Mouse (Mus musculus): Measurements from ENCODE around the gene Lrp1. TPM values are rescaled to one million over a fixed set of nuclear protein-coding genes. Genes with fewer than 3 reads are reported as not detected.

The Lrp1 gene
- polyA plus RNA-seq, 1 experiment from 2014 or later = 42.6 TPM

GRCm38 (mm10) chr10:127561145-127561544 lies 59.8 kb downstream of the Lrp1 start:
- DNase-seq (ENCODE audit: low spot score) = peak; percentile 45
- peaks cover 25% of the 10 kb centered on the region for H3K36me3 ChIP-seq (ENCODE audit: insufficient read depth, low read length)
- peak; percentile 66 for TF ChIP-seq CTCF (IDR thresholded peaks at IDR 0.05; ENCODE audit: low read depth)
- no peaks in the 10 kb centered on the region for H3K27me3 ChIP-seq (ENCODE audit: insufficient read depth, low read length)
- H3K9ac ChIP-seq (ENCODE audit: low read depth, low read length) = no peak overlapping the region
- no peak overlapping the region for H3K4me2 ChIP-seq (ENCODE audit: low read length)
- H3K4me3 ChIP-seq (replicated peaks; ENCODE audit: low read depth, low read length) = no peak overlapping the region
- no peaks in the 10 kb centered on the region for H3K9me3 ChIP-seq (replicated peaks; ENCODE audit: low read length)
- no peak overlapping the region for H3K27ac ChIP-seq
- H3K4me1 ChIP-seq (replicated peaks; ENCODE audit: insufficient read depth, low read length) = peaks cover 11% of the 10 kb centered on the region; the same call in 1 of the 2 replicates
- no peak for ATAC-seq (replicated peaks; ENCODE audit: low FRiP score, low read depth)

- Histone ChIP-seq H3K4me2 (ENCODE audit: low read length) (no peak overlapping the region), H3K36me3 (ENCODE audit: insufficient read depth, low read length) (peaks cover 40% of the 10 kb centered on the region), H3K27ac (no peak overlapping the region), H3K9me3 (replicated peaks; ENCODE audit: low read length) (no peaks in the 10 kb centered on the region), H3K9ac (ENCODE audit: low read depth, low read length) (no peak overlapping the region), H3K4me1 (replicated peaks; ENCODE audit: insufficient read depth, low read length) (0 out of 2 replicates have a peak, but pooled peaks cover under 1% of the 10 kb centered on the region), H3K27me3 (ENCODE audit: insufficient read depth, low read length) (no peaks in the 10 kb centered on the region), H3K4me3 (replicated peaks; ENCODE audit: low read depth, low read length) (no peak overlapping the region)
- DNase-seq (ENCODE audit: low spot score) = no peak
- 93% methylated on average over 13 of the region's 13 CpGs for WGBS
- peak; percentile 52 for TF ChIP-seq CTCF (IDR thresholded peaks at IDR 0.05; ENCODE audit: low read depth)
- no peak for ATAC-seq (replicated peaks; ENCODE audit: low FRiP score, low read depth)
Observed at GRCm38 (mm10) chr10:127557397-127557796, 63.6 kb downstream of the Lrp1 start.

GRCm38 (mm10) chr10:127555703-127556102 lies 65.2 kb downstream of the Lrp1 start:
- Histone ChIP-seq H3K4me2 (ENCODE audit: low read length) (no peak overlapping the region), H3K4me3 (replicated peaks; ENCODE audit: low read depth, low read length) (no peak overlapping the region), H3K9me3 (replicated peaks; ENCODE audit: low read length) (no peaks in the 10 kb centered on the region), H3K9ac (ENCODE audit: low read depth, low read length) (no peak overlapping the region), H3K4me1 (replicated peaks; ENCODE audit: insufficient read depth, low read length) (no peaks in the 10 kb centered on the region), H3K36me3 (ENCODE audit: insufficient read depth, low read length) (peaks cover 52% of the 10 kb centered on the region), H3K27ac (no peak overlapping the region), H3K27me3 (ENCODE audit: insufficient read depth, low read length) (no peaks in the 10 kb centered on the region)
- TF ChIP-seq CTCF (IDR thresholded peaks at IDR 0.05; ENCODE audit: low read depth) = peak; percentile 74
- DNase-seq (ENCODE audit: low spot score) (peak; percentile 53), ATAC-seq (replicated peaks; ENCODE audit: low FRiP score, low read depth) (0 out of 2 replicates have a peak, but pooled peaks have one; percentile 8)
- WGBS = 75% methylated on average over 18 of the region's 18 CpGs

- WGBS = 82% methylated on average over 17 of the region's 17 CpGs
Observed at GRCm38 (mm10) chr10:127549892-127550291, 71.1 kb downstream of the Lrp1 start.

GRCm38 (mm10) chr10:127548236-127548635 lies 72.7 kb downstream of the Lrp1 start:
- H3K36me3 ChIP-seq (ENCODE audit: insufficient read depth, low read length) = peaks cover 38% of the 10 kb centered on the region; the same call in 1 of the 2 replicates
- no peak overlapping the region for H3K9ac ChIP-seq (ENCODE audit: low read depth, low read length)
- no peaks in the 10 kb centered on the region for H3K27me3 ChIP-seq (ENCODE audit: insufficient read depth, low read length)
- no peak overlapping the region for H3K4me2 ChIP-seq (ENCODE audit: low read length)
- DNase-seq (ENCODE audit: low spot score) (no peak), ATAC-seq (replicated peaks; ENCODE audit: low FRiP score, low read depth) (no peak)
- 97% methylated on average over 15 of the region's 15 CpGs for WGBS
- H3K4me1 ChIP-seq (replicated peaks; ENCODE audit: insufficient read depth, low read length) = no peaks in the 10 kb centered on the region
- H3K9me3 ChIP-seq (replicated peaks; ENCODE audit: low read length) = no peaks in the 10 kb centered on the region
- TF ChIP-seq CTCF (IDR thresholded peaks at IDR 0.05; ENCODE audit: low read depth) = no peak
- H3K27ac ChIP-seq = no peak overlapping the region
- no peak overlapping the region for H3K4me3 ChIP-seq (replicated peaks; ENCODE audit: low read depth, low read length)

More at GRCm38 (mm10) chr10:127549892-127550291, 71.1 kb downstream of the Lrp1 start:
- ATAC-seq (replicated peaks; ENCODE audit: low FRiP score, low read depth) = no peak
- H3K27ac ChIP-seq = no peak overlapping the region
- no peak overlapping the region for H3K4me3 ChIP-seq (replicated peaks; ENCODE audit: low read depth, low read length)
- H3K4me1 ChIP-seq (replicated peaks; ENCODE audit: insufficient read depth, low read length) = no peaks in the 10 kb centered on the region
- no peak overlapping the region for H3K9ac ChIP-seq (ENCODE audit: low read depth, low read length)
- H3K36me3 ChIP-seq (ENCODE audit: insufficient read depth, low read length) = peaks cover 37% of the 10 kb centered on the region; the same call in 1 of the 2 replicates
- no peaks in the 10 kb centered on the region for H3K9me3 ChIP-seq (replicated peaks; ENCODE audit: low read length)
- no peak for TF ChIP-seq CTCF (IDR thresholded peaks at IDR 0.05; ENCODE audit: low read depth)
- no peak overlapping the region for H3K4me2 ChIP-seq (ENCODE audit: low read length)
- DNase-seq (ENCODE audit: low spot score) = no peak
- no peaks in the 10 kb centered on the region for H3K27me3 ChIP-seq (ENCODE audit: insufficient read depth, low read length)

- ATAC-seq (replicated peaks; ENCODE audit: low FRiP score, low read depth) = no peak
- peaks cover 21% of the 10 kb centered on the region; the same call in 1 of the 2 replicates for H3K36me3 ChIP-seq (ENCODE audit: insufficient read depth, low read length)
- 84% methylated on average over 7 of the region's 7 CpGs for WGBS
Observed at GRCm38 (mm10) chr10:127546505-127546904, 74.4 kb downstream of the Lrp1 start.

GRCm38 (mm10) chr10:127544375-127544774 lies 76.6 kb downstream of the Lrp1 start:
- no peak for ATAC-seq (replicated peaks; ENCODE audit: low FRiP score, low read depth)
- TF ChIP-seq CTCF (IDR thresholded peaks at IDR 0.05; ENCODE audit: low read depth) = no peak
- no peaks in the 10 kb centered on the region for H3K9me3 ChIP-seq (replicated peaks; ENCODE audit: low read length)
- no peak overlapping the region for H3K27ac ChIP-seq
- H3K4me3 ChIP-seq (replicated peaks; ENCODE audit: low read depth, low read length) = no peak overlapping the region
- H3K4me1 ChIP-seq (replicated peaks; ENCODE audit: insufficient read depth, low read length) = no peaks in the 10 kb centered on the region
- H3K27me3 ChIP-seq (ENCODE audit: insufficient read depth, low read length) = no peaks in the 10 kb centered on the region
- no peak for DNase-seq (ENCODE audit: low spot score)
- no peak overlapping the region for H3K9ac ChIP-seq (ENCODE audit: low read depth, low read length)
- H3K36me3 ChIP-seq (ENCODE audit: insufficient read depth, low read length) = peaks cover 17% of the 10 kb centered on the region; the same call in 1 of the 2 replicates
- no peak overlapping the region for H3K4me2 ChIP-seq (ENCODE audit: low read length)
- 88% methylated on average over 20 of the region's 20 CpGs for WGBS

More at GRCm38 (mm10) chr10:127546505-127546904, 74.4 kb downstream of the Lrp1 start:
- Histone ChIP-seq H3K27me3 (ENCODE audit: insufficient read depth, low read length) (no peaks in the 10 kb centered on the region), H3K9ac (ENCODE audit: low read depth, low read length) (no peak overlapping the region), H3K9me3 (replicated peaks; ENCODE audit: low read length) (no peaks in the 10 kb centered on the region), H3K4me1 (replicated peaks; ENCODE audit: insufficient read depth, low read length) (no peaks in the 10 kb centered on the region), H3K4me2 (ENCODE audit: low read length) (no peak overlapping the region), H3K4me3 (replicated peaks; ENCODE audit: low read depth, low read length) (no peak overlapping the region), H3K27ac (no peak overlapping the region)
- no peak for DNase-seq (ENCODE audit: low spot score)
- peak; percentile 70 for TF ChIP-seq CTCF (IDR thresholded peaks at IDR 0.05; ENCODE audit: low read depth)
